ENCODE assay signal across 7 mouse cellular contexts in the genomic region with DNA sequence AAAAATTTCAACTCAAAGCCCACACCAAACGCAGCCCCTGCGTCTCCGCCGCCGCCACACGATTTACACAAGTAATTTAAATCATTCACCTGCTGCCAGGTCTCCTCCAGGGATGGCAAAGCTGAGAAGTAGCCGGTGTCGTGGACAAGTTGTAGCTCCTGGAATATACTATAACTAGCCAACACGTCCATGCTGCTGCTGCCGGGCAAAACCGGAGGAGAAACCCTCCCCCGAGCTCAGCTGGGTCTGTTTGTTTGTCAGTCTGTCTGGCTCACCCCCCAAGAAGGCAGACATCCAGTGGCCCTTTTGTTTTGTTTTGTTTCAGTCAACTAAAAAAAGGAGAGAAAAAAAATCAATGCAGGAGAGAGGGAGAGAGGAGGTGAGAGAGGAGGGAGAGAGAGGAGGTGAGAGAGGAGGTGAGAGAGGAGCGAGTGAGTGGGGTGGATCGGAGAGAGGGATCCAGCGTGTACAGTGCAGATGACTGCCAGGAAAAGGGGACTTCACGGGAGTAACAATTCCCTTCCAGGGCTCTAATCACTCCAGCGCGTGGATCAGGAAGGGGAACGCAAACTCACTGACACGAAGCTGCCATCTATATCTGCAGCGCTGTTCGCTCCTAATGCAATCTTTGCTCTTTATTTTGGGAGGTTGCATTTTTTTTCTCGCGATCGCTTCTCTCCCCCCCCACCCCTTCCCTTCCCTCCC. TPM values are rescaled to one million over a fixed set of nuclear protein-coding genes. Genes with fewer than 3 reads are reported as not detected.
DNase-seq lines count a peak whose midpoint lies in the region; ATAC-seq and TF ChIP-seq lines count a peak whose summit lies in the region.

No protein-coding gene starts in this region.

- whole genome bisulfite sequencing in heart, adult 2 months, result under 1% methylated on average over 24 of the region's 25 CpGs
- WGBS in limb, embryonic 12.5 days, result under 1% methylated on average over 25 of the region's 25 CpGs
- WGBS in midbrain, embryonic 13.5 days, result 1% methylated on average over 25 of the region's 25 CpGs

- H3K36me3 ChIP-seq in heart, adult 2 months (ENCODE audit: control insufficient read depth, insufficient read depth, low read length), result peaks cover 13% of the 10 kb centered on the region
- no peaks in the 10 kb centered on the region for H3K36me3 ChIP-seq in limb, embryonic 12.5 days
- no peaks in the 10 kb centered on the region for H3K36me3 ChIP-seq in midbrain, embryonic 13.5 days
- no peaks in the 10 kb centered on the region for H3K36me3 ChIP-seq in splenic B cell, adult 2 months (ENCODE audit: control insufficient read depth, insufficient read depth, low read length, poor library complexity, severe bottlenecking)

- peak; percentile 56 for DNase-seq in adrenal gland, postnatal 10 days
- peak; percentile 45 to 73 for DNase-seq in cerebellum, postnatal 36 days
- DNase-seq in heart, adult 2 months, result peak; percentile 72 to 83
- DNase-seq in kidney, adult 9 months, result peak; percentile 46
- peak; percentile 52 for DNase-seq in splenic B cell, adult 2 months (ENCODE audit: low read depth, low spot score)

- H3K79me2 ChIP-seq in heart, adult 2 months (replicated peaks; ENCODE audit: control insufficient read depth, insufficient read depth, low read length), result peaks cover 1% of the 10 kb centered on the region

- H3K4me2 ChIP-seq in limb, embryonic 12.5 days, result peak overlapping the region; percentile 75
- H3K4me2 ChIP-seq in midbrain, embryonic 13.5 days (replicated peaks), result peak overlapping the region; percentile 74

- H3K27ac ChIP-seq in heart, adult 2 months, result peak overlapping the region; percentile 100
- peak overlapping the region; percentile 100 for H3K27ac ChIP-seq in limb, embryonic 12.5 days
- H3K27ac ChIP-seq in midbrain, embryonic 13.5 days, result peak overlapping the region; percentile 100

- H3K27me3 ChIP-seq in heart, adult 2 months (ENCODE audit: control insufficient read depth, insufficient read depth, low read length), result no peaks in the 10 kb centered on the region
- H3K27me3 ChIP-seq in limb, embryonic 12.5 days, result no peaks in the 10 kb centered on the region
- H3K27me3 ChIP-seq in midbrain, embryonic 13.5 days, result no peaks in the 10 kb centered on the region
- H3K27me3 ChIP-seq in splenic B cell, adult 2 months (ENCODE audit: control insufficient read depth, insufficient read depth, low read length, poor library complexity, severe bottlenecking), result no peaks in the 10 kb centered on the region; the same call in 1 of the 2 replicates

- no peaks in the 10 kb centered on the region for H3K9me3 ChIP-seq in limb, embryonic 12.5 days
- no peaks in the 10 kb centered on the region for H3K9me3 ChIP-seq in midbrain, embryonic 13.5 days

- no peak for TF ChIP-seq EP300 in heart, adult 2 months (IDR thresholded peaks at IDR 0.05; ENCODE audit: insufficient read depth, low read depth, low read length)

- H3K4me1 ChIP-seq in heart, adult 2 months (ENCODE audit: control insufficient read depth, insufficient read depth, low read length), result peaks cover 9% of the 10 kb centered on the region
- H3K4me1 ChIP-seq in limb, embryonic 12.5 days (replicated peaks), result peaks cover 36% of the 10 kb centered on the region
- peaks cover 42% of the 10 kb centered on the region for H3K4me1 ChIP-seq in midbrain, embryonic 13.5 days (replicated peaks)

- ATAC-seq in limb, embryonic 12.5 days (ENCODE audit: insufficient number of reproducible peaks, insufficient read depth, low FRiP score, low TSS enrichment, low read depth), result peak; percentile 33
- ATAC-seq in midbrain, embryonic 13.5 days, result peak; percentile 70

- intact Hi-C loops in heart, adult 2 months (cut with DNase I), result loop anchor here (1.0 to 10.0 kb wide), 5 partner anchors 71 to 386 kb away; a partner anchor contains a TSS

- peak; percentile 92 for TF ChIP-seq POLR2A in heart, adult 2 months (IDR thresholded peaks at IDR 0.05; ENCODE audit: insufficient read depth, low read depth, low read length)

- peak overlapping the region; percentile 90 for H3K9ac ChIP-seq in heart, adult 2 months (ENCODE audit: low read depth, low read length)
- H3K9ac ChIP-seq in limb, embryonic 12.5 days (replicated peaks), result peak overlapping the region; percentile 72
- H3K9ac ChIP-seq in midbrain, embryonic 13.5 days (replicated peaks), result peak overlapping the region; percentile 94

- no peak for TF ChIP-seq CTCF in heart, adult 2 months (IDR thresholded peaks at IDR 0.05)

- peak overlapping the region; percentile 68 for H3K4me3 ChIP-seq in heart, adult 2 months
- peak overlapping the region; percentile 68 for H3K4me3 ChIP-seq in limb, embryonic 12.5 days (replicated peaks)
- H3K4me3 ChIP-seq in midbrain, embryonic 13.5 days (replicated peaks), result peak overlapping the region; percentile 79

RNA-seq across cellular contexts. Expression of a gene that starts 1.1 kb away (rescaled TPM):
- 10 to 100 TPM; 15.9 to 21.8 TPM for total RNA-seq in adrenal gland, postnatal 10 days (2021)
- total RNA-seq in heart, adult 2 months (2021), result 10 to 100 TPM; 18.4 to 18.9 TPM
- polyA plus RNA-seq in heart, adult 2 months (2012; rRNA removed), result 10.3 and 15.7 TPM in 2 replicates
- 13.7 and 13.9 TPM in 2 replicates for polyA plus RNA-seq in limb, embryonic 12.5 days (2016; fragmentation: Nextera tagmentation; extraction: Ambion mirVana)
- 84.5 and 92.2 TPM in 2 replicates for polyA plus RNA-seq in midbrain, embryonic 13.5 days (2015; fragmentation: Nextera tagmentation; extraction: Ambion mirVana)

Comparison
In these comparisons a context has a peak if more than half of its experiments do, and no peak if none do; other contexts are left out.
1. Peak in every context shown above with its lines: DNase-seq, ATAC-seq, H3K4me3 ChIP-seq and H3K27ac ChIP-seq.